Mouse (Mus musculus) heart, postnatal 36 days (tissue): ENCODE results near the gene Gsx2. TPM values are rescaled to one million over a fixed set of nuclear protein-coding genes. Genes with fewer than 3 reads are reported as not detected.

Experiments used
- DNase-seq, 2 experiments: peaks; one replicate each; pipeline ENCODE4 v3.0.0; 2021 to 2022
- intact Hi-C: fragments of 180-260 bp; cut with DNase I; formaldehyde crosslinking; loops from one replicate; pipeline ENCODE4 v1.15.1; 2025
- total RNA-seq, 2 experiments: library from RNA; stranded (reverse); gene quantifications; 2 replicates each; pipeline ENCODE4 v1.2.3; 2021

Gene Gsx2
- total RNA-seq, 2 experiments from 2014 or later = not detected

DNA sequence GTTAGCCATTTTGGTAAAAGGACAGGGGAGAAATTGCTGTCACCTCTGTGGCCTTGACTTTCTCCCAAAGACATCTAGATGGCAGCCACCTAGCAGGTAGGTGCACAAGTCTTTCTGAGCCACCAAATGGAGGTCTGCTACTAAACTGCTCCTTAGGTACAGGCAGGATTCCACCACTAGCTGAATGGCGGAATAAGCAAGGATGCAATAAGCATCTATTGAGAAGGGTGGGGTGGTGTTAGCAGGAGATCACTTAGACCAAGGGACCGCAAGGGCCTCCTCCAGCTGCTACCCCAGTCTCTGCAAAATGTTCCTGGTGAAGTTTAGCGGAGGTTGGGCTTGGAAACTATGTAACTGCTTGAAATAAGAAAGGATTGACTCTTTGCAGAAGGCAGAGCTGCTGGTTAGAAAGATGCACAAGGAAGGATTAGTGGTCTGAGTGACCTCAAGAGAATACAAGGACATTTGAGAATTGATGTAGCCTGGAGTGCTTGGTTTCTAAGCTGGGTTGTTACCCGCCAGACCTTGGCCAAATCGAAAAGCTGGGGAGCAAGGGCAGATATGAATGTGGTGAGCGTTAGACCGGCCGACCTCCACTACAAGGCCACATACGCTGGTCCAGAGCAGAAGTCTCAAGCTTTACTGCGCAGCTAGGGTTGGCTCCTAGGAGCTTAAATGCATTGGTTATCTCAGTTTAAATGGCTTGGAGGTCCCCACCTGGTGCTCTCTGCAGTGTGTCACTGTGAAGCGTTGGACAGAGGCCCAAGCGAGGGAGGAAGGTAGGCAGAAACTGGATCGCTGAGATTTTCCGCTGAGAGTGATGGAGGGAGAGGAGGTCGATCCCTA is 641 bp upstream of the Gsx2 start:
- intact Hi-C loops = no loop called here

DNA sequence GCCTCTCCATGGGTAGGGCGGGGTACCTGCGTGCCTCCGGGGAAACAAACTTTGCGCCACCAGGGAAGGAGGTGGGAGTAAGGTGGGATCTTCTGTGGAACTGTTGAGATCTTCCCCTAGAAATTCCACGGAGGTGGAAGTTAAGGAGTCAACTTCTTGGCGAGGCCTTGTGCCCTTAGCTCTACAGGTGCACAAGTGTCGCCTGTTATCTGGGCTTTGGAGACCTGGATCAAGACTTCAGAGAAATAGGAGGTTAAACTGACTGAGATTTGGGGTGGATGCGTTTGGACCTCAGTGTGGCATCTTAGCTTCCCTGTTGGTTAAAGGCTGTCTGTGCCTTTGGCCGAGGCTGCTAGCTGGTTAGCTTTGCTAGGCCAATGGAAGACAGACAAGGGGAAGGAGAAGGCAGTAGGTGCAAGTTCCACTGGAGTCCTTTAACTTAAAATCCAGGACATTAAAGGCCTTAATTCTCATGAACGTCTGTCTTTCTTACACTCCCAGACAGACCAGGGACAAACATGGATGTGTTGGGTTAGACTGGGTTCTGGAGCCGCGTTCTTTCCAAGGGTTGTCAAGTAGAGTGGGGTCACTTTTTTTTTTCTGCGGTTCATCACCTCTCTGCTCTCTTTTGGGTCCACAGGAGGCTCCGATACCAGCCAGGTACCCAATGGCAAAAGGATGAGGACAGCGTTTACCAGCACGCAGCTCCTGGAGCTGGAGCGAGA is 1.1 kb downstream of the Gsx2 start:
- intact Hi-C loops = no loop called here
- no peak for DNase-seq

More for the DNA sequence above, 641 bp upstream of the Gsx2 start:
- DNase-seq = no peak

DNA sequence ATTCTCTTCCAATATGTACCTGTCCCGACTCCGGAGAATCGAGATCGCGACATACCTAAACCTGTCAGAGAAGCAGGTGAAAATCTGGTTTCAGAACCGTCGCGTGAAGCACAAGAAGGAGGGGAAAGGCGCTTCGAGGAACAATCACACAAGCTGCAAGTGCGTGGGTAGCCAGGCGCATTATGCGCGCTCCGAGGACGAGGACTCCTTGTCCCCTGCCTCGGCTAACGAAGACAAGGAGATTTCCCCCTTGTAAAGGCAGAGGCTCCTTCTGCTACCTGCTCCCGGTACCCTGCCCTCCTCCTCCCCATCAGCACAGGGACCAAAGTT is 1.6 kb downstream of the Gsx2 start:
- intact Hi-C loops = no loop called here
- no peak for DNase-seq

DNA sequence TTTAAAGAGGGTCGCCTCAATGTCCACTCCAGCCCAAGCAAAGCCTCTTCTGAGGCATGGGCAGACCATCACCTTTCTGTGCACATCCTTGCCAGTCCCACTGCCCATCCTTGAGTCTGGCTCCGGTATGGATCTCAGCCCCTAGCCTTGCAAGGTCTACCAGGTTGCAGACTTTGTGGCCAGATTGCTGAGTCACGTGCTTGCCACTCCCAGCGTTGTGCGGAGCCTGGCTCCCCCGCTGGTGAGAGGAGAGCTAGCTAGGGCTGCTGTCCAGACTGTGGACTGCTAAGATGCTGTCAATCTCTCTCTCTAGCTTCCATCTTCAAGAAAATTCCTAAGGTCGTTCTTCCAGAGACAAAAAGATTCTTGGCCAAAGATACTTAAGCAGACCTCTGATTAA is 4.2 kb downstream of the Gsx2 start:
- intact Hi-C loops = no loop called here
- DNase-seq = no peak

DNA sequence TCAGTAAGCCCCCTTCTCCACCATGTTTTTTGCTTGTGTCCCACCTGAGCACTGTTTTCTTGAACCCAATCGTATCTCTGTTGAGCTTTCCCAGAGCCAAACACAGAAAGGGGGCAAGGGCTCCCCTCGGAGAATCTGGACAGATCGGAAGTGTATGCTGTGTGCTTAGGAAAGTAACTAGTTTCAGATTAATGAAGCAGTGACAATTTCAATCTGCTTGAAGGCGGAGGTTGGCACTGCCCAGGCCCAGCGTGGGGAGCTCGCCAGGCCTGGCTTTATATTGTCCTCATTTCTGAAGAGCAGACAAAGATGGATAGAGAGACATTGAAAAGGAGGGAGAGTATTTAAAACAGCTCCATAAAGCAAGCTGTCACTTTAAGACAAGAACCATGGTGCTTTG is 7.0 kb downstream of the Gsx2 start:
- no peak for DNase-seq
- intact Hi-C loops = loop anchor here (2.0 kb wide), 1 partner anchor 68 kb away; no protein-coding TSS in a partner anchor

DNA sequence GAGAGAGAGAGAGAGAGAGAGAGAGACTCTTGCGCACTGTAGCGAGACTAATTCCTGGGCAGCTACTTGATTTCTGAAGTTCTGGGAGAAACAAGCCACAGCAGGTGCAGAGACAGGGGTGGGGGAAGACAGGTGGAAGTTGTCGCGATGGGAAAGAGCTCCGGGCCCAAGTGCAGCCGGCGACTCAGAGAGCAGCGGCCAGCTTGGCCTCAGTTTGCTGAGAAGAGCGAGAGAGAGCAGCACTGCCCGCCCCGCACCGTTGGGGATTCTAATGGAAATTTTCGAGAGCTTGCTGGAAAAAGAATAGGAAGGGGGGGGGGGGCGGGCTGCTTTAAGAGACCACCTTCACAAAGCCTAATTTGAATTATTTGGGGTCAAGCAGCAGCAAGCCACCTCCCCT is 7.7 kb downstream of the Gsx2 start:
- DNase-seq = no peak
- intact Hi-C loops = loop anchor here (2.0 kb wide), 1 partner anchor 68 kb away; no protein-coding TSS in a partner anchor

DNA sequence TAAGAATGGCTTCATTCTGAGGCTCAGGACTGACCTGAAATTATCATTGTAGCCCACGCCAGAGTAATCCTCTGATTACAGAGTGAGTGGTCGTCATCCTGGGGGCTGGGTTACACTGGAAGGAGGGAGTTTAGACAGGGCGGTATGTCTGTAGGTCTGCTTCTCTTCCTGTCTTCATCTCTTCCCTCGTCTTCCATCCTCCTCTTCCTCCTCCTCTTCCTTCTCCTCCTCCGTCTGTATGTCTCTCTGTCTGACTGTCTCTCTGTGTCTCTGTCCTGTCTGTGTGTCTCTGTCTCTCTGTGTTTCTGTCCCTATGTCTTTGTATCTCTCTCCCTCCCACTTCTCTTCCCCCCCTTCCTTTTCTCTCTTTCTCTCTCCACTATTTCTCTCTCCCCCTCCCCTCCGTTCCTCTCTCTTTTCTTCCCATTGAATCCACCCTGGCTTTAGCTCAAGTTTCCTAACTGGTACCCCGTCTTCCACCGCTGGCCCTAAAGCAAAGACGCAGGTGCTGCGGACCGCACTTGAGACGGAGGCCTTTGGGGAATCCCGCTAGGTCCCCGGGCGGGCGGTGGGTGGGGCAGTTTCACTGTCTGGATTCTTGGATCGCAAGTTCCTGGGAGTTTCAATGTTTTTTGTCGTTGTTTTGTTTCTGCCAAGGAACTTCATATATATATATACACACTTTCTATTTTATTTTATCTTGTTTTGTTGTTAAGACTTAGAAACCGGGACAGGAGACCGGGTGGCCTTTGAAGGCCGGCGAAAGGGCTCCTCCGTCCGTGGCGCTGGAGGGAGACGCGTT is 8.4 kb downstream of the Gsx2 start:
- peak in 1 of 2 experiments; percentile 19 for DNase-seq

DNA sequence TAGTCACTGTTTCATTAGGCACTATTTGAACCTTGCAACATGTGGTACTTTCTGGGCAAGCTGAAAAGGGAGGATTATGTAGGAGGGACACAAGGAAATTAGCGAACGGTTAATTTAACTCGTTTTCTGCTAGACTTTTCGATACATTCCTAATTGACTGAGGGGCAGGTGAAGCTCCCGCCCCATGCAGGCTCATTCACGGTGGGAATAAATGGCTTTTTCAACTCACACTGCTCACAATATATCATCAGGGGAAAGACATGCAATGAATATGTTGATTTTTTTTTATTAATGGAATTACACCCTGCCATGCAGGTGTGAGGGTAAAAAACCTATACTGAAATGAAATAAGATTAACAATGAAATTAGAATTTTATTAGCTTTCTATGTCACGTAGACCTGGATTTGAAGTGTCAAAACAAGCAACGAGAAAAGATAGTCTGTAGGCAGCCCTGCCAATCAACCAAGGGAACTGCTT is 9.0 kb downstream of the Gsx2 start:
- peak in 1 of 2 experiments; percentile 22 for DNase-seq
- intact Hi-C loops = no loop called here

More for the DNA sequence above, 8.4 kb downstream of the Gsx2 start:
- intact Hi-C loops = loop anchor here (2.0 kb wide), 1 partner anchor 67 kb away; no protein-coding TSS in a partner anchor

DNA sequence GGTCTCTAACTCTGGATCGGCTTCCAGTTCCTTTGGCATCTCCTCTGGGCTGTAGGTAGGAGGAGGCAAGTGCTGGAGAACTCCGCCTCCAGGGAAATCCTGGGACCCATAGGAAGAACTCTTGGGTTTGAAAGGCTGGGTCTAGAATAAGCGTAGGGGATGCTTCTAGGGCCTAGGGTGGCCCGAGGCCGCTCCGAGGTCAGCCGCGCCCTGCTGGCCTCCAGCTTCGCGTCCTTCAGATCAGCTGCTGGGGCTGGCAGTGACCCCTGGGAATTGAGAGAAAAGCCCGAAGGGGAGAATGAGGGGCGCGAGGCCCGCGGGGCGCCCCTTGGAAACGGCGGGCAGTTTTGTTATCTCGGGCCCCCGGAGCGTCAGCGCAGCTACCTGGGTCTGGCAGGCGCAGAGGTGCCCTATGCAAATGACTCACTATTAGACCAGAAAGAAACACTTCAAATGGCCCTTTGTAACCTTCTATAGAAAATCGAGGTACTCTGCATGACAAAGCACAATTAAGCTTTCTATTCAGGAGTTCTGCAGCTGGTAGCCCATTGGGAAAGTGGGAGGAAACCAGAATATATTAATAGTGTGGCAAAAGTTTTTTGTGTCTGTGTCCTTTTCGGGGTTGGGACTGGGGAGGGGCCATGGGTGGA is 9.6 kb downstream of the Gsx2 start:
- intact Hi-C loops = no loop called here
- DNase-seq = no peak

DNA sequence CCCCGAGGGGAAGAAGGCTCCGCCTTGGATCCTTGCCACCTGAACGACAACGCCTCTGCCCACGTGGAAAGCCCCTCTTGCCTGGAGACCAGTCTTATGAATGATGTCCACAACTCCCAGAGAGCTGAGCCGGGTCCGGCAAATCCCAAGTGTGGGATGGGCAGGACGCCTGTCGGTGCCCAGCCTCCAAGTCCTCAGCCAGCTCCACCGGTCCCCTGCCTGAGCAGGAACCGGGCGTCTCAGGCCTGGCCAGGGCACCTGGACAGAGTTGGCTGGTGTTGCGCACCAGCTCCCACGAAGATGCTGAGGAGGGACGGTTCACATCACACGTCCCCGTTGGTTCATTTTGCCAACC is 10.1 kb downstream of the Gsx2 start:
- intact Hi-C loops = no loop called here
- DNase-seq = no peak

DNA sequence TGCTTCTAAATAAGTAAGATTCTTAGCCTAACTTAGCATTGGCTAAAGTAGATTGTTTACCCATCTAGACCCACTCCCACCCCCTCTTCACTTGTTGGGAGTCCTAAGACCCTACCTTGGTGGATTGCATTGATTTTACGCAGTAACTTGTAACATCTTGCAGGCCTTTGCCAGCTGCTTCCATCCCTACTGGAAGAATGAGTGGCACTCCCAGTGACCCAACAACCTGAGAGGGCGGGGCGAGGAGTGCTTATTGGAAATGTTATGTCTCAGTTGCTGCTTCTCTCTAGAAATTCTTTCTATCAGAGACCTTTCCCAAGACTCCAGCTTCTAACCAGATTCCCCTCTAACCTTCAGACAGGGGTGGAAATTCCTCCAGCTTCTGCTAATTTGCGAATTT is 10.5 kb downstream of the Gsx2 start:
- intact Hi-C loops = no loop called here
- DNase-seq = no peak

DNA sequence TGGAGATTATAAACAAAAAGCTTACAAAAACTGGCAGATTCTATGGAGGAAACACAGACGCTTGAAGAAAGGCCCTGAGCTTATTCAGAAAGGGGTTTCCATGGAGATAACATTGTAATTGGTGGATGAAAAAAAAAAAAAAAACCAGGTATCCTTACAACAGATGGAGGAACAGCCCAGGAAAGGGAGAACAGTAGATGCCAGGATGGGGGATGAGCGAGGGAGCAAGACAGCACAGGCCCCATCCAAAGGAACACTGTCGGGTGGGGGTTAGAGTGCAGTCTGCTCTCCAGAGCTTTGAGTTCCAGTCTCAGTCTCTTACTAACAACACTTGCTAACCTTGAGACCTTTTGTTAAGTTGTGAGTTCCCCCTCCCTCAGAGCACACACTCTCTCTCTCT is 31.1 kb downstream of the Gsx2 start:
- intact Hi-C loops = no loop called here
- no peak for DNase-seq

DNA sequence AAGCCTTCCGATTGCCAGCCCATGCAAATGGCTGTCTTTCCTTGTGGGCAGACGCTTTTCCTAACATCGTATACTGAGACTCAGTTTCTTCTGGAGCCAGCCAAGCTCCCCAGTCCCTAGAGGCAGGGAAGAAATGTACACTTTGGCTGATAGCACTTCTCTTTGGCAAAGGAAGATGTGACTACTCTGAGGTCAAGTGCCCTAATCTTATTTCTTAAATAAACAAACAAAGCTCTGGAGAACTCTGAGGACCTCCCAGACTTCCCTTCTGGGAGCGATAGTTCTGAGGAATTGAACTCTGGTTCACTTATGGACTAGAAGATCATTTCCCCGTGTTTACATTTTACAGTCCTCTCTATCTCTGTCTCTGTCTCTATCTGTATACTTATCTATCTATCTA is 34.0 kb downstream of the Gsx2 start:
- intact Hi-C loops = no loop called here
- DNase-seq = no peak

DNA sequence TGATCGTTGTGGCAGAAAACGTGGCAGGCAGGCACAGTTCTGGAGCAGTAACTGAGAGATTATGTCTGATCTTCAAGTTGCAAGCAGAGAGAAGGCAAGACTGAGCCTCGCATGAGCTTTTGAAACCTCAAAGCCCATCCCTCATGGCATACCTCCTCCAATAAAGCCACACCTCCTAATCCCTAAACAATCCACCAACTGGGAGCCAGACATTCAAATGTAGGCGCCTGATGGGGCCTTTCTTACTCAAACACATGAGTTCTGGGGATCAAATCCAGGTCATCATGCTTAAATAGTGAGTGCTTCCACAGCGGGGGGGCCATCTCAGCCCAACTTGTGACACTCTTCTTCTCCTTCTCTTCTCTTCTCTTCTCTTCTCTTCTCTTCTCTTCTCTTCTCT is 36.4 kb downstream of the Gsx2 start:
- no peak for DNase-seq
- intact Hi-C loops = no loop called here

DNA sequence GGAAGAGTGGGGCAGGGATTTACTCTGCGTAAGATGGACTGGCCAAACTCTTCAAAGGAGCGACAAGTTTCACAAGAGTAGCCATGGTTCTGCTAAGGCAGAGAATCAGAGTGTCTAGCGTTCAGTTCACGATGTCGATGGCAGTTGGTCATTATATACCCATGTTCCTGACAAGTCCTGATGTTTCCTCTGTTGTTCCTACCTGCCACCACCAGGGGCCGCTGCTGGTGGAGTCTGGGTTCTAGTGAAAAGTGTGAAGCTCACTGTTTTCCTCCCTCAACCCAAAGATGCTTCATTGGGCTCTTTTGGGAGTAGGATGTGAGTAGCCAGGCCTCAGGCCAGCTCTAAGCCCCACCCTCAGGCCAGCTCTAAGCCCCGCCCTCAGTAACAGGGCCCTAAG is 43.4 kb downstream of the Gsx2 start:
- intact Hi-C loops = no loop called here
- DNase-seq = no peak

DNA sequence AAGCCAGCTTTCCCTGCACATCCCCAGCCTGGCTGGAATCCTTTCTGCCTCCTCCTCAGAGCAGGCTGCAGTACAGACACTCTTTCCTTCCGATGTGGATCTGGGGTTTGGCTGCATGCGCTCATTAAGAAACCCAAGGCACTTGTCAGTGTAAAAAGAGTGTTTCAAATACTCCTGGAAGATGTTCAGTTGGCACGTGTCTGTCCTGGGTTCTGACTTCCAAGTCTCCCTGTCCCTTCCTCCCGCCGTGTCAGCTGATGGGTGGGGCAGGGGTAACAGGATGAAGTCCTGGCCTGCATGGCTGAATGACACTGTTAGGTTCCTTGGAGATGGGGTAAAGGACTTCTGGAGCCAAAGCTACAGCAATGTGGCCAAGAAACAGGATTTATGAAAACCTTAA is 46.2 kb downstream of the Gsx2 start:
- intact Hi-C loops = no loop called here
- peak; percentile 47 to 50 for DNase-seq

Other genes with a start within 250 kb of the Gsx2 start
- 10 to 100 TPM; 23.8 to 26.4 TPM for gene Chic2, start 30.8 kb upstream of the Gsx2 start, total RNA-seq
- 10 to 100 TPM; 30.2 to 31.7 TPM for gene Pdgfra, start 76.7 kb downstream of the Gsx2 start, total RNA-seq